Mouse (Mus musculus): ENCODE measurements around the gene Id2.

Id2 gene

GRCm38 (mm10) chr12:25104541-25104940 is 7.6 kb upstream of the Id2 start:
- no peak for DNase-seq (ENCODE audit: low spot score)

GRCm38 (mm10) chr12:25103911-25104310 is 7.0 kb upstream of the Id2 start:
- DNase-seq (ENCODE audit: low spot score), result no peak

- DNase-seq (ENCODE audit: low spot score), result no peak
Observed at GRCm38 (mm10) chr12:25101389-25101788, 4.4 kb upstream of the Id2 start.

- DNase-seq (ENCODE audit: low spot score), result no peak
Observed at GRCm38 (mm10) chr12:25100411-25101217, 3.7 kb upstream of the Id2 start.

DNA sequence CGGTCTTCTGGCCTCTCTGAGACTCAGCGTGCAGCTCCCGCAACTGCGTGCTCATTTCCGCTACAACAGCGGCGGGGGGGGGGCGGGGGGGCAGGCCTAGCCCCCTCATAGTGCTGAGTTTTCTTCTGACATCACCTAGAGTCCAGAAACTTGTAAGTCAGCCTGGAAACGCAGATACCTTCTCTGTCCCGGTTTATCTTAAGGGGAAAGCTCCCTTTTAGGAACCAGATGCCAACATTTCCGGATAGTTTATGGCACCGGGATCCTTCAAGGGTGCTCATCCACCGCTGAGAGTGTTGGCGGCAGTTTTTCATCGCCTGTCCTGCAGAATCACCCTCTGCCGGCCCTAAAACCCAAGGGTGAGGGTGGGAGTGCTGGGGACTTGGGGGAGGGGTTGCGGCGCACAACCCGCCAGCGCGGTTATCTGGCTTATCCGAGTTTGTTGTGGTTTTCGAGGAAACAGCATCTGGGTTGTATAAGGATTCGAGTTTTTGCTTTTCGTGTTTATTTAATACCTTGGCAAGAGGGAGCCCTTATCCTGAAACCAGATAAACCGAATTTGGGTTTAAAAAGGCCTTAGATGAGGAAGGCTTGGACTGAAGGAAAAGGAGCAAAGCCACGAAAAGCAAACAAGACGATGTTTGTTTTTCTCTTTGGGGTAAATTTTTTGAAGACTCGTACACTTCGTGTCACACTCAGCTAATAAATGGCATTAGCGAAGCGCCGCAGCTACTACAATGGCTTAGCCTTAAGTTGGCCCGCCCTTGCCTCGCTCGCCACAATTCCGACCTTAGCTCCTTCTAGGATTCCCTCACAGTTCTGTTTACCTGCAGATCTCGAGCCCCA is 2.8 kb upstream of the Id2 start:
- no peak for DNase-seq (ENCODE audit: low spot score)

DNA sequence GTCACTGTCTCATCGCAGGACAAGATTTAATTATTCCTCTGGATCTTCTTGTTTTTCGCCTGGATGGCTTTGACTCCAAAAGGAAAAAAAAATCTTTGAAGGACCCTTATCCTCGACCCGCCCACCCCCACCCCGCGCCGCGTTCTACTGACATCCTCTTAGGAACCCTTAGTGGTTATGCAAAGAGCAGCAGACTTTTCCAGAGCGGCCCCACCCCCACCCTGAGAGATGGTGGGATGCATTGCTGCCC is 2.3 kb upstream of the Id2 start:
- no peak for DNase-seq (ENCODE audit: low spot score)

DNA sequence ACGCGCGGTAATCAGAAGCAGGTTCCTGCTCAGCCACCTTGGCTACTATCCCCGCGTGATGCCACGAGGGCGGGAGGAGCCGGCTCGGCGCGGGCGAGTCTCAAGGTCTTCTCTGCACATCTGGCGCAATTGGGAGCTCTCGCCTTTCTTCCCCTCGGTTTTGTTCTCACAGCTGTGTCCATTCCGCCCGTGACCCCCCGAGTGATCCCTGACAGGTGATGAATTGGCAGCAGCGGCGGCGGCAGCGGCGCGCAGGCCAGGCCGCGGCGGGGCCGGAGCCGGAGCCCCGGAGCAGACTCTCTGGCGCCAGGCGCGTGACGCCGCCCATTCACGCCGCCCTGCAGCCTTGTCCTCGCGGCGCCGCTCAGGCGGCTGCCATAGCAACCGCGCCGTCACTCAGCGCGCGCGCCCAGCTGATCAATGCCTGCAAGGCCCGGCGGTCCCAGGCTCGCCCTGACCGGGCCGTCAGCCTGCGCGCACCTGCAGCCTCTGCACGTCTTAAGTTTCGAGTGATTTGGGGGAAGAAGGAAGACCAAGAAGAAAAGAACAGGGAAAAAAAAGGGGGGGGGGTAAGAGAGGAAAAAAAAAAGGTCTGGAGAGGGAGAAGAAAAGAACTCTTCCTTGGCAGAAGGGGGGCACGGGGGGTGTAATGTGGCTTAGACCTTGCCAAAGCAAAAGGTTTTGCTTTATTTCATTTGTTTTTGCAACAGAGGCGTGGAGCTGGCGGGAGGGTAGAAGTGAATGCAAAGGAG is 1.8 kb upstream of the Id2 start:
- peak; percentile 87 for DNase-seq (ENCODE audit: low spot score)

GRCm38 (mm10) chr12:25098161-25098550 is 1.2 kb upstream of the Id2 start:
- DNase-seq (ENCODE audit: low spot score), result no peak

DNA sequence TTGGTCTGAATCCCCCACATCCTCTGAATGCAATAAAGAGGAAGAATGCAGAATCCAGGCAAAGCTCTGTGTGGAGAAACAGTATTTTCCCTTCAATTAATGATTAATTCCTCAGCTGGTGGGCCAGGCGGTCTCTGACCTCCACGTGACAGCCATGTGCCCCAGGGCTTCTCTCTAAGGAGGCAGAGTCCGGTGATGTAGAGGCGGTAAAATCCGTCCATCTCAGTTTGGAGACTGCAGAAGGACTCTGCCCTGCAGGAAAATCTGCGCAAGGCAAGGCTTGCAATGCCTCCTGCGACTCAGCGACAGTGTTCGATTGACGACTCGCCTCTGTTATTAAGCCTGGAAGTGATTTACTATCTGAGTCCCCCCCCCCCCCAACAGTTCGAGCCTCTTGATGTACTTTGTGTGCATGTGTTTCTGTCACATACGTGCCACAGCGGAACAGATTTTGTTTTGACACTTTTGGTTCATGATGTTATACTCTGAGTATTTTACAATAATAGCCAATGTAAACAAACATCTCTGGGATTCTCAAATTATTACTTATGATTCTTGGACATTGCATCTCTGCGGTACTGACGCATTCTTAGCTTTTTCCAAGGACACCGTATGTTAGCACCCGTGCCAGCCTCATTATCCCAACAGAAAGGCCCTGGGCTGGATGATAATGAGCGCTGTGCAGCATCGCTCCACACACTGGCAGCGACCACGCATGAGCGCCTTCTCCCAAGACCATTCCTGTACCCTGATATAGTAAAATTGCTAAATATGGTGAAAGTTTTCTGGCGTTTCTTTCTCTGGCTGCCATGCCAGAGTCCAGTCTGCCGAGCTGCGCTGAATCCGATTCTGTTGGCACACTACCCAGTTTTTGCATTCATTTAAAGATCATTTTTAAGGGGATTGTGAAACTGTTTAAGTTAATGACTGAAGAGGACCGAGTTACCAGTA is 545 bp upstream of the Id2 start:
- DNase-seq (ENCODE audit: low spot score), result no peak

- no peak for DNase-seq (ENCODE audit: low spot score)
Observed at GRCm38 (mm10) chr12:25096640-25097051, 294 bp downstream of the Id2 start.

DNA sequence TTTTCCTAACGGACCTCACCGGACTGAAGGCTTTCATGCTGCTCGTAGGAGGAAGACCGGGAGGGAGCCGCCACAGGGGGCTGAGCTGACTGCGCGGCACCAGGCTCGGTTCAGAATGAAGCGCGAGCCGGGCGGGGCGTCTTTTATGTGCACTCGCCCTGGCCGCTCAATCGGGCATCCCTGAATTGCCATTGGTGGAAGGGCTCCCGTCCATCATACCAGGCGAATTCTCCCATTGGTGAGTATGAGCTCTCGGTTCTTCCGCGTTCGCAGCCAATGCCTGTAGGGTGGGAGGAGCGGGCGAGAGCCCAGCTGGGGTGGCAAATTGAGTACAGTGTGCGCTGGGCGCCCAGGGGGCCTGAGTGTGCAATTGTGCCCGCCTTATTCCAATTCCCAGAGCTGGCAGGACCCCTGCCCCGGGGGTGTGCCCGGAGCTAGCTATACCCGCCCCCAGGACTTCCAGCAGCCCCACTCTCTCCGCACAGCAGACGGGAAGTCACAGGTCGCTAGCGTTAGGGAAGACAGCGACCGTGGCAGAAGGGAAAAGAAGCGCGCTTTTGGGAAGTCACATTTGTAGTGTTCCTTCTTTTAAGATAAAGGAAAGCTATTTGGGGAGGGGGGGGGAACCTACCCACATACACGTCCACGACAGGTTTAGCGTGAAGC is 833 bp downstream of the Id2 start:
- DNase-seq (ENCODE audit: low spot score), result peak; percentile 95

DNA sequence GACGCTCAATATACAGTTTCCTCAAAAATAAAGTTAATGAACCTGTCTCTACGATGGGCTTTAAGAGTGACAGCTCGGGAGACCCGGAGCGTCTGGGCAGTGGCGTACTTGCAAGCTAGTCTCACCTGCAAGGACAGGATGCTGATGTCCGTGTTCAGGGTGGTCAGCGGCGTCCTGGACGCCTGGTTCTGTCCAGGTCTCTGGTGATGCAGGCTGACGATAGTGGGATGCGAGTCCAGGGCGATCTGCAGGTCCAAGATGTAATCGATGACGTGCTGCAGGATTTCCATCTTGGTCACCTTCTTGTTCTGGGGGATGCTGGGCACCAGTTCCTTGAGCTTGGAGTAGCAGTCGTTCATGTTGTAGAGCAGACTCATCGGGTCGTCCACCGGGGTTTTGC is 1.4 kb downstream of the Id2 start:
- DNase-seq (ENCODE audit: low spot score), result no peak

- DNase-seq (ENCODE audit: low spot score), result no peak
Observed at GRCm38 (mm10) chr12:25094621-25095521, 2.1 kb downstream of the Id2 start.

DNA sequence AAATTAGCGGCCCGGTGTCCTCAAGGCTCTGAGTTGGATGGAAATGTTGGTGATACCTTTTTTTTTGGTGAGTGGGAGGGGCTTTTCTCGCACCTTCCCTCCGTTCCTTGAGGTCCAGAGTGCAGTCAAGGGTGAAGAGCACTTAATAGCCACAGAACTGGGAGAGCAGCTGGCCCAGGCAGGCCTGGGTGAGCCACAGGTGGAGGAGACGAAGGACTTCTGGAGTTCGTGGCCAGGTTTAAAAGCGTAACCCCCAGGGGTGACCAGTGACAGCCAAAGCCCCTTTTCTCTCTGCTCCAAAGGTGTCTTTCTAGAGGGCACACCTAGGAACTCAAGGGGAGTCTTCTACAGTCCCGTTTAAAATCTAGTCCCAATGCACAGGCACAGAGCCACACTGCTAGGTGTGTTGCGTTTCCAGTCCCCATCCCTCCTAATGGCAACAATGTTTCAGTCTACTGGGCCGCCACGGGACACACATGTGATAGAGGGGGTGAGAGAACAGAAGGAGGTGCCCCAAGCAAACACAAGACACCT is 3.6 kb downstream of the Id2 start:
- no peak for DNase-seq (ENCODE audit: low spot score)

GRCm38 (mm10) chr12:25092751-25093211 is 4.2 kb downstream of the Id2 start:
- DNase-seq (ENCODE audit: low spot score), result peak; percentile 30

DNA sequence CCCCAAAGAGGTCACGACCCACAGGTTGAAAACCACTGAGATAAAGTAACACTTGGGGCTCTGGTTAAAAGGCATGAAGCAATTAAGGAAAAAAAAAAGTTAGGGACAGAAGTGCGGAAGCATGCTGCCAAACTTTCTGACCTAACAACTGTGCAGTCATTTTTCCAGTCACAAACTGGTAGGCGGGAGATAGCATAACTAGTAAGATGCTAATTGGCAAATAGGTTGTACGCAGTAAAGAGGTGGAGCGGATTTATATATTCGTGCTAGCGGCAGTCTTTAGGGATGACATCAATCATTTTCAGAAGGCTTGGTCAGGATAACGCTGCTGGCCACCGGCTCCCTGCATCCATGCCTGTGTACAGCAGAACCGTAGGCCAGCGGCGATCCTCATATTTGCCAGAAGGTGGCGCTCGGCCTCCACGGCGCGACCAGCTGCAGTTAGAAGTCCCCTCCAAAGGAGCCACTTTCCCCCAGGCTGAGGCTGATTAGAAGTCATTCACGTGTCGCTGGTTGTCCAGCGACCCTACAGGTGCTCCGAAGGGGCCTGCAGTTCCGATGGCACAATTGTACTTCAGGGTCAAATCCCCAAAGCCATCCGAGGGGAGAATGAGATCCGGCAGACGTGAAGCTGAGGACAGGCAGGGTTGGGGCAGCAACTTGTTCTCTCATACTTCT is 4.8 kb downstream of the Id2 start:
- peak; percentile 90 for DNase-seq (ENCODE audit: low spot score)

GRCm38 (mm10) chr12:25089433-25089832 is 7.5 kb downstream of the Id2 start:
- no peak for DNase-seq (ENCODE audit: low spot score)

DNA sequence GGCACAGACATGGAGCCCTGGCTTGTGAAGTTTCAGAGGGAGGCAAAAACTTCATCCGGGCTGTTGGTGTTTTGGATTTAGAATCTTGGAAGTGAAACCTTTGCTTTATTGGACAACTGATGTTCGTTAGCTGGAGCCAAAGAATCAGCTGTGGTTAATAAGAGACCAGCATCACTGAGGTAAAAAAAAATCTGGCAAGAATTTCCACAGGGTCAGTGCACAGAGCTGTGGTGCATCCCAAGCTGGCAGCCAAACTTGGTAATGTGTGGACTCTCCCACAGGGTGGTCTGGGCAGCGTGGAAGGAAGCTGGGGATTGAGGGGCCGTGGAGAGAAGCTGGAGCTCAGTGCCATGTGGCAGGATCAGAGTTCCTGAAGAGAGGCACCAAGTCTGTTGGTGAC is 10.0 kb downstream of the Id2 start:
- DNase-seq (ENCODE audit: low spot score), result no peak
